Mouse (Mus musculus): ENCODE results near the gene Tas2r129.
"Not testable (repeated sequence)": the region's sequence is repeated elsewhere in the genome, so short reads cannot be mapped to it uniquely, and the experiment has no call there.

Gene Tas2r129

GRCm38 (mm10) chr6:132950802-132951201, at the start of gene Tas2r129:
Gene Tas2r129 (plus strand): TSS chr6:132951102.
- DNase-seq (ENCODE audit: low read depth, low spot score) = no peak

GRCm38 (mm10) chr6:132909351-132909750, 41.6 kb upstream of the Tas2r129 start, which contains the start of gene Tas2r125:
Gene Tas2r125 (plus strand): TSS chr6:132909651.
- DNase-seq (ENCODE audit: low read depth, low spot score) = no peak

- not testable (repeated sequence) for DNase-seq (ENCODE audit: low read depth, low spot score)
Observed at GRCm38 (mm10) chr6:132941376-132941775, 9.5 kb upstream of the Tas2r129 start.

GRCm38 (mm10) chr6:132957819-132958218, 6.9 kb downstream of the Tas2r129 start, which contains the start of gene Tas2r131:
Gene Tas2r131 (minus strand): TSS chr6:132957919.
- no peak for DNase-seq (ENCODE audit: low read depth, low spot score)

GRCm38 (mm10) chr6:132980865-132981264, 30.0 kb downstream of the Tas2r129 start, which contains the start of gene Tas2r109:
Gene Tas2r109 (minus strand): TSS chr6:132980965.
- DNase-seq (ENCODE audit: low read depth, low spot score) = no peak

Measured in embryo, embryonic 11.5 days (tissue).